Mouse (Mus musculus) olfactory bulb, adult 2 months (tissue): ENCODE measurements at regions not wholly inside any gene's neighbourhood (a gene's known extent, or its start where the extent isn't known, plus 50 kb on each side); places are given as distances from the start of the nearest gene placed in this dataset.

Experiments used
- H3K27ac ChIP-seq: fragments of 200-500 bp; 2 replicates; pipeline ENCODE4 v1.5.1; 2012; ENCODE audit warnings: low read depth, low read length; ENCODE audit not compliant: insufficient read depth
- H3K4me1 ChIP-seq: fragments of 200-500 bp; 2 replicates; pipeline ENCODE4 v1.6.1; 2012; ENCODE audit warnings: low read length; ENCODE audit not compliant: control insufficient read depth, insufficient read depth
- H3K4me3 ChIP-seq: fragments of 200-500 bp; 2 replicates; pipeline ENCODE4 v1.5.1; 2012; ENCODE audit warnings: mild to moderate bottlenecking, low read depth, low read length, moderate library complexity; ENCODE audit not compliant: insufficient read depth
- CTCF ChIP-seq: fragments of 200-500 bp; IDR thresholded peaks from 2 replicates; pipeline ENCODE4 v1.5.1; 2012; ENCODE audit warnings: low read depth, mild to moderate bottlenecking, low read length, moderate library complexity; ENCODE audit not compliant: insufficient read depth
- POLR2A ChIP-seq: fragments of 200-500 bp; IDR thresholded peaks from 2 replicates; pipeline ENCODE4 v1.6.1; 2012; ENCODE audit warnings: mild to moderate bottlenecking, low read depth, low read length, moderate library complexity; ENCODE audit not compliant: insufficient read depth
- whole genome bisulfite sequencing: fragments of 180-500 bp; shearing (Covaris S2); methylation state at CpG from one replicate; pipeline ENCODE4 v1.1.7; 2018; 5-methylcytosine and 5-hydroxymethylcytosine counted together

- Histone ChIP-seq H3K4me3 (no peak overlapping the region), H3K27ac (no peak overlapping the region), H3K4me1 (no peaks in the 10 kb centered on the region)
- TF ChIP-seq POLR2A: no peak
- no peak for TF ChIP-seq CTCF
- 90% methylated on average over 16 of the region's 16 CpGs for WGBS
These were observed 102.3 kb upstream of the Ubr2 start for GRCm38 (mm10) chr17:47112556-47113225.

GRCm38 (mm10) chr17:47110836-47111235 is 100.5 kb upstream of the Ubr2 start:
- Histone ChIP-seq H3K27ac (no peak overlapping the region), H3K4me1 (no peaks in the 10 kb centered on the region), H3K4me3 (no peak overlapping the region)
- WGBS: 85% methylated on average over 4 of the region's 4 CpGs
- TF ChIP-seq POLR2A: no peak
- no peak for TF ChIP-seq CTCF

DNA sequence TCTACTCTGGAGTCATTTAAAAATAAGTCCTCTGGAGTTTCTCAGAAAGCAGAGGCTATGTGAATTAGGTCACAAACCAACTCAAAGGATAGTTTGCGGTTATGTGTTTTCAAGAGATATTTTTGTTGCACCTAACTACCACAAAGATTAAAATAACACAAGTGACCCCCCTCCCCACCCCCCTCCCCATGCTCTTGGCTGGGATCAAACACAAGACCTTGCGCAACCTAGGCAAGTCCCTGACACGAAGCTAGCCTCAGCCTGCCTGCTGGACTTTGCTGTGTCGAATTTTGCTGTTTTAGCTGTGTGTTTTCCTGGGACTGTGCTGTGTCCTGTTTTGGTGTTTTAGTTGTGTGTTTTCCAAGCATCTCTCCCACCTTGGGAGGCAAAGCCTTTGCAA is 94.0 kb upstream of the Ubr2 start:
- Histone ChIP-seq H3K27ac (no peak overlapping the region), H3K4me1 (no peaks in the 10 kb centered on the region), H3K4me3 (no peak overlapping the region)
- 95% methylated on average over 4 of the region's 4 CpGs for WGBS
- TF ChIP-seq POLR2A (no peak), CTCF (no peak)

DNA sequence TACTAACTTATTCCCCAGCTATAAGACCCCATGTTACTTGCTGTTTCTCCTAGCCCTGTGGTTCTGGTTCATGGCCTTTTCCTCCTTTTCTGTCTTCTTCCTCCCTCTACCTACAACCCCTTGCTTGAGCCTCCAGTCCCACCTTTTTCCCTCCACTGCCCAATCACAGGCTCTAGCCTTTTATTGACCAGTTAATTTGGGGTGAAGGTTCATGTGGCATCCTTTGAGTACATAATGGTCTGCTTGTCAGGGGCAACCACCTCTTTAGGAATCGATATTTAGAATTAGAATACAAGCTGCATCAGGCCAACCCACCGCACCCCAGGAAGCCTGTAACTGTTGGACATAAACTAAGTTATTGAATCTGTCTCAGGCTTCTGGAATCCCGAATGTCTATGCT is 84.8 kb upstream of the Ubr2 start:
- Histone ChIP-seq H3K4me3 (no peak overlapping the region), H3K4me1 (no peaks in the 10 kb centered on the region), H3K27ac (no peak overlapping the region)
- no peak for TF ChIP-seq POLR2A
- no peak for TF ChIP-seq CTCF
- 74% methylated on average over 3 of the region's 3 CpGs for WGBS

DNA sequence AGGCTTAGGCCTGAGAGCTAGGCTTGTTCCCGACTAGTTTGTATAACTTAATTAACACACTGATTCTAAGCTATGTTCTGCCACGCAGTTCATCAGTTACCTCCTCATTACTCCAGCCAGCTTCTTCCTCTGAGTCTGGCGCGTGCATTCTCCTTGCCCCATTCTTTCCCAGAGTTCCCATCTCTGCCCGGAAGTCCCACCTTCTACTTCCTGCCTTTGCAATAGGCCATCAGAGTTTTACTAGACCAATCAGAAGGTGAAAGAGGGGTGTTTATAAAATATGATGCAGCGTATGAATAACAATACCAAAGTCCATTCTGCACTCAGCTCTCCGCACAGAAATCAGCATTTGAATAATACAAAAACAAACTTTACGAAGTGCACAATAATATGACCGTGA is 81.7 kb upstream of the Ubr2 start:
- WGBS: 92% methylated on average over 9 of the region's 9 CpGs
- TF ChIP-seq CTCF: no peak
- TF ChIP-seq POLR2A: no peak
- Histone ChIP-seq H3K27ac (no peak overlapping the region), H3K4me1 (no peaks in the 10 kb centered on the region), H3K4me3 (no peak overlapping the region)

DNA sequence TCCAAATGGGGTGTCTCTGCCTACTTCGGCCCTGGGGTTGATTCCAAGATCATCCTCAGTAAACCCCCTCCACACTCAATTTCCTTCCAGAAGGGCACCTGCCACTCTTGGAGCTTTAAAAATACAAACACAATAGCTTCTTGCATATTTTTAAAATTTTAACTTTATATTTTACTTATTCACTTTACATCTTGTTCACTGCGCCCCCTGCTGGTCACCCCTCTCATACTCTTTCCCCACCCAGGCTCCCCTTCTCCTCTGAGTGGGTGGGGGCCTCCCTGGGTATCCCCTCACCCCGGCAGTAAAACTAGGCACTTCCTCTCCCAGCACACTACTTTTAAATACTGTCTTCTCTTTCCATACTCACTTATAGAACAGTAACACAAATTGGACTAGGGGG is 79.4 kb upstream of the Ubr2 start:
- WGBS: 84% methylated on average over 3 of the region's 3 CpGs
- no peak overlapping the region for H3K4me3 ChIP-seq
- H3K4me1 ChIP-seq: no peaks in the 10 kb centered on the region
- no peak for TF ChIP-seq CTCF
- no peak for TF ChIP-seq POLR2A
- H3K27ac ChIP-seq: no peak overlapping the region

GRCm38 (mm10) chr17:47069206-47069605 is 58.9 kb upstream of the Ubr2 start:
- Histone ChIP-seq H3K27ac (no peak overlapping the region), H3K4me3 (no peak overlapping the region), H3K4me1 (peaks cover 6% of the 10 kb centered on the region; the same call in 1 of the 2 replicates)
- TF ChIP-seq CTCF (no peak), POLR2A (no peak)
- 91% methylated on average over 2 of the region's 2 CpGs for WGBS

GRCm38 (mm10) chr17:47065307-47065901 is 55.0 kb upstream of the Ubr2 start:
- TF ChIP-seq CTCF (no peak), POLR2A (no peak)
- Histone ChIP-seq H3K4me1 (peaks cover 6% of the 10 kb centered on the region; the same call in 1 of the 2 replicates), H3K4me3 (no peak overlapping the region), H3K27ac (no peak overlapping the region)
- WGBS: 89% methylated on average over 4 of the region's 4 CpGs

GRCm38 (mm10) chr17:47064592-47065306 is 54.4 kb upstream of the Ubr2 start:
- H3K27ac ChIP-seq: no peak overlapping the region
- H3K4me3 ChIP-seq: no peak overlapping the region
- TF ChIP-seq CTCF: no peak
- no peak for TF ChIP-seq POLR2A
- H3K4me1 ChIP-seq: peaks cover 8% of the 10 kb centered on the region
- 74% methylated on average over 14 of the region's 14 CpGs for WGBS
